Mouse (Mus musculus): ENCODE measurements around the gene Rpl11.
"Not testable (repeated sequence)": the region's sequence is repeated elsewhere in the genome, so short reads cannot be mapped to it uniquely, and the experiment has no call there.

Gene Rpl11

GRCm38 (mm10) chr4:136053247-136053596 lies at the start of gene Rpl11:
Gene Rpl11, minus strand, starts transcription at chr4:136053428.
- peak; percentile 95 to 96 for DNase-seq

GRCm38 (mm10) chr4:136101753-136102152 lies 48.5 kb upstream of the Rpl11 start:
- DNase-seq = not testable (repeated sequence)

- no peak for DNase-seq
These were observed 47.3 kb upstream of the Rpl11 start for GRCm38 (mm10) chr4:136100396-136101070.

GRCm38 (mm10) chr4:136098446-136098845 lies 45.2 kb upstream of the Rpl11 start:
- DNase-seq = no peak

- no peak for DNase-seq
These were observed 43.4 kb upstream of the Rpl11 start for GRCm38 (mm10) chr4:136096446-136097113.

GRCm38 (mm10) chr4:136095490-136096105 lies 42.4 kb upstream of the Rpl11 start:
- DNase-seq = no peak

GRCm38 (mm10) chr4:136094519-136095219 lies 41.4 kb upstream of the Rpl11 start:
- no peak for DNase-seq

- DNase-seq = no peak
These were observed 39.3 kb upstream of the Rpl11 start for GRCm38 (mm10) chr4:136092498-136092897.

GRCm38 (mm10) chr4:136091346-136091745 lies 38.1 kb upstream of the Rpl11 start:
- DNase-seq = peak in 1 of 2 experiments; percentile 46

- peak; percentile 52 to 80 for DNase-seq
These were observed 36.7 kb upstream of the Rpl11 start for GRCm38 (mm10) chr4:136089748-136090583.

GRCm38 (mm10) chr4:136088971-136089747 lies 35.9 kb upstream of the Rpl11 start:
- DNase-seq = no peak

GRCm38 (mm10) chr4:136088364-136088763 lies 35.1 kb upstream of the Rpl11 start:
- no peak for DNase-seq

- no peak for DNase-seq
These were observed 34.0 kb upstream of the Rpl11 start for GRCm38 (mm10) chr4:136087261-136087660.

- DNase-seq = no peak
These were observed 31.6 kb upstream of the Rpl11 start for GRCm38 (mm10) chr4:136084840-136085239.

GRCm38 (mm10) chr4:136083269-136084105 lies 30.3 kb upstream of the Rpl11 start:
- no peak for DNase-seq

- DNase-seq = no peak
These were observed 28.5 kb upstream of the Rpl11 start for GRCm38 (mm10) chr4:136081729-136082128.

GRCm38 (mm10) chr4:136078649-136079048 lies 25.4 kb upstream of the Rpl11 start:
- DNase-seq = no peak

- peak in 1 of 2 experiments; percentile 19 for DNase-seq
These were observed 23.7 kb upstream of the Rpl11 start for GRCm38 (mm10) chr4:136076776-136077538.

GRCm38 (mm10) chr4:136071178-136071714 lies 18.0 kb upstream of the Rpl11 start:
- DNase-seq = peak; percentile 85 to 90

- DNase-seq = no peak
These were observed 17.4 kb upstream of the Rpl11 start for GRCm38 (mm10) chr4:136070592-136070991.
